ENCODE assay signal across 8 mouse cellular contexts in the genomic region with DNA sequence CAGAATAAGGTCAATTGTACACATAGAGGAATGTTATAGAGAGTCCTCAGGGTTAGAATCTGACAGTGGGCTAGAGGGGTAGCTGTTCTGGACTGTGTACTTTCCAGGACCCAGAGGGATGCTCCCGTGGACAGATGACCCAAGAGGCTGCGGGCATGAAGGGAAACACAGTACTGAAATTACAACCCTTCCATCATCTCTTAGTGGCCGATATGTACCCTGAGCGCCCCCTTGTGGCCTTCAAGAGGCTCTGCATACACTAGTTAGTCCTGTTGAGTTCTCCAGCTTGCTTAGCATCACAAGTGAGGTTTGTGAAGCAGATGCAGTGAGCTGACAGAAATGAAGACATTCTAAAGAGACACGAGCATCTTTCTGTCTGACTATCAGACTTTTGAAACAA. TPM values are rescaled to one million over a fixed set of nuclear protein-coding genes. Genes with fewer than 3 reads are reported as not detected.
A peak's percentile ranks its signal among the peaks of the same experiment; 100 is the strongest.
DNase-seq lines count a peak whose midpoint lies in the region; ATAC-seq and TF ChIP-seq lines count a peak whose summit lies in the region.

No protein-coding gene starts in this region.

- H3K27me3 ChIP-seq in G1E (ENCODE audit: insufficient read depth, low read length) = 0 out of 2 replicates have a peak, but pooled peaks cover 5% of the 10 kb centered on the region
- H3K27me3 ChIP-seq in spleen, adult 2 months (ENCODE audit: control insufficient read depth, insufficient read depth, low read length) = no peaks in the 10 kb centered on the region

- H3K9me3 ChIP-seq in G1E (replicated peaks) = no peaks in the 10 kb centered on the region

- H3K27ac ChIP-seq in spleen, adult 2 months (ENCODE audit: insufficient read depth, low read length) = no peak overlapping the region

- 0 out of 2 replicates have a peak, but pooled peaks cover 4% of the 10 kb centered on the region for H3K4me1 ChIP-seq in G1E (ENCODE audit: insufficient read depth, low read depth, low read length)
- no peaks in the 10 kb centered on the region for H3K4me1 ChIP-seq in spleen, adult 2 months (ENCODE audit: control insufficient read depth, insufficient read depth, insufficient read length)

- no peak for TF ChIP-seq POLR2A in spleen, adult 2 months (IDR thresholded peaks at IDR 0.05; ENCODE audit: low read depth, low read length)

- ATAC-seq in G1E (ENCODE audit: extremely low read depth, insufficient number of reproducible peaks, low FRiP score, poor library complexity, severe bottlenecking) = no peak

- 9% methylated on average over 5 of the region's 5 CpGs for WGBS in spleen, adult 2 months

- intact Hi-C loops in heart, postnatal 25 days (cut with DNase I) = no loop called here

- no peaks in the 10 kb centered on the region for H3K36me3 ChIP-seq in G1E (replicated peaks)
- no peaks in the 10 kb centered on the region for H3K36me3 ChIP-seq in spleen, adult 2 months (ENCODE audit: control insufficient read depth, insufficient read depth, low read length)

- DNase-seq in heart, adult 11 months = peak; percentile 83
- DNase-seq in heart, postnatal 25 days (ENCODE audit: low spot score) = no peak
- DNase-seq in G1E (ENCODE audit: low spot score) = peak; percentile 15
- peak; percentile 28 for DNase-seq in cerebellum, adult 11 months
- DNase-seq in forelimb bud, embryonic 11.5 days (ENCODE audit: low read depth, low spot score) = peak; percentile 69
- DNase-seq in kidney, postnatal 10 days = peak; percentile 59
- peak; percentile 27 for DNase-seq in lung, postnatal 25 days (ENCODE audit: low spot score)
- DNase-seq in spleen, adult 2 months (ENCODE audit: low read depth in 1 of 2, low spot score in 2 of 2) = peak; percentile 17 to 59

- TF ChIP-seq CTCF in G1E (IDR thresholded peaks at IDR 0.05; ENCODE audit: low read depth, low read length) = peak; percentile 19; the same call in 1 of the 2 replicates
- peak; percentile 66; the same call in 1 of the 2 replicates for TF ChIP-seq CTCF in spleen, adult 2 months (IDR thresholded peaks at IDR 0.05; ENCODE audit: extremely low read depth, insufficient read depth, insufficient read length, insufficient replicate concordance)

- H3K4me3 ChIP-seq in G1E (ENCODE audit: low read depth, low read length) = no peak overlapping the region
- no peak overlapping the region for H3K4me3 ChIP-seq in spleen, adult 2 months (ENCODE audit: extremely low read depth, insufficient read depth, insufficient read length)

RNA-seq across cellular contexts. Expression of gene A430033K04Rik, which starts 36.3 kb away (rescaled TPM):
- total RNA-seq in heart, postnatal 25 days (2021) = 1 to 10 TPM; 4.3 to 5.0 TPM
- total RNA-seq in G1E (2014; fragmentation: Nextera tagmentation) (10.3 and 12.4 TPM in 2 replicates), G1E (2017) (8.6 and 9.6 TPM in 2 replicates)
- polyA plus RNA-seq in G1E (2012) = 0.45 and 0.62 TPM in 2 replicates
- polyA plus RNA-seq in spleen, adult 2 months (2012; rRNA removed) = 0.83 and 0.95 TPM in 2 replicates

RNA-seq across cellular contexts. Expression of gene Zfp68, which starts 39.4 kb away (rescaled TPM):
- 10 to 100 TPM; 19.9 to 22.4 TPM for total RNA-seq in heart, postnatal 25 days (2021)
- total RNA-seq in G1E (2014; fragmentation: Nextera tagmentation) (66.5 and 72.1 TPM in 2 replicates), G1E (2017) (42.5 and 49.7 TPM in 2 replicates)
- polyA plus RNA-seq in G1E (2012) = 0.89 and 1.7 TPM in 2 replicates
- 3.2 and 3.3 TPM in 2 replicates for polyA plus RNA-seq in spleen, adult 2 months (2012; rRNA removed)
